Mouse (Mus musculus) forebrain, embryonic 14.5 days (tissue): Measurements from ENCODE around the gene Tfr2. TPM values are rescaled to one million over a fixed set of nuclear protein-coding genes. Genes with fewer than 3 reads are reported as not detected.
A peak's percentile ranks its signal among the peaks of the same experiment; 100 is the strongest.

ENCODE experiments used
- ATAC-seq: fragments of 200-750 bp; cut with Nextera tagmentation; 2 replicates; pipeline ENCODE4 v1.8.0; 2017; ENCODE audit warnings: mild to moderate bottlenecking, moderate library complexity
- DNase-seq: peaks from one replicate; pipeline ENCODE4 v3.0.0-alpha.2; 2015; ENCODE audit warnings: low spot score
- H3K27ac ChIP-seq: fragments of 300-500 bp; sonication (generic); 2 replicates; pipeline ENCODE4 v1.5.1; 2014; ENCODE audit warnings: low read depth, mild to moderate bottlenecking, control low read depth, low read length, moderate library complexity
- H3K27me3 ChIP-seq: fragments of 300-500 bp; sonication (generic); replicated peaks from 2 replicates; pipeline ENCODE4 v1.6.1; 2014; ENCODE audit warnings: low read length, control low read depth, mixed read lengths; ENCODE audit not compliant: control insufficient read depth, insufficient read depth
- H3K36me3 ChIP-seq: fragments of 300-500 bp; sonication (generic); 2 replicates; pipeline ENCODE4 v1.6.1; 2014; ENCODE audit warnings: low read length, control low read depth; ENCODE audit not compliant: control insufficient read depth, insufficient read depth
- H3K4me1 ChIP-seq: fragments of 300-500 bp; sonication (generic); 2 replicates; pipeline ENCODE4 v1.6.1; 2014; ENCODE audit warnings: antibody characterized with exemption, low read length, control low read depth; ENCODE audit not compliant: control insufficient read depth, insufficient read depth
- H3K4me2 ChIP-seq: fragments of 300-500 bp; sonication (generic); 2 replicates; pipeline ENCODE4 v1.6.1; 2014; ENCODE audit warnings: mild to moderate bottlenecking, control low read depth, low read length
- H3K4me3 ChIP-seq: fragments of 300-500 bp; sonication (generic); 2 replicates; pipeline ENCODE4 v1.5.1; 2014; ENCODE audit warnings: low read depth, low read length, control low read depth
- H3K9ac ChIP-seq: fragments of 300-500 bp; sonication (generic); 2 replicates; pipeline ENCODE4 v1.6.1; 2014; ENCODE audit warnings: mild to moderate bottlenecking, low read length, control low read depth, moderate library complexity
- H3K9me3 ChIP-seq: fragments of 300-500 bp; sonication (generic); replicated peaks from 2 replicates; pipeline ENCODE4 v1.6.1; 2016; ENCODE audit warnings: low read length, control low read depth, mixed read lengths; ENCODE audit not compliant: control insufficient read depth
- WGBS: fragments of 180-500 bp; shearing (Covaris S2); extraction: QIAGEN DNeasy Blood & Tissue Kit; methylation state at CpG from one replicate; pipeline ENCODE4 v1.1.7; 2014; 5-methylcytosine and 5-hydroxymethylcytosine counted together
- polyA plus RNA-seq: library from polyadenylated mRNA; unstranded; fragments of >200 nt; fragmentation: Nextera tagmentation; extraction: Ambion mirVana; gene quantifications from 2 replicates; pipeline ENCODE4 v1.2.1, GENCODE M21; 2014

The Tfr2 gene
- polyA plus RNA-seq, 1 experiment from 2014 or later: 1.8 TPM

DNA sequence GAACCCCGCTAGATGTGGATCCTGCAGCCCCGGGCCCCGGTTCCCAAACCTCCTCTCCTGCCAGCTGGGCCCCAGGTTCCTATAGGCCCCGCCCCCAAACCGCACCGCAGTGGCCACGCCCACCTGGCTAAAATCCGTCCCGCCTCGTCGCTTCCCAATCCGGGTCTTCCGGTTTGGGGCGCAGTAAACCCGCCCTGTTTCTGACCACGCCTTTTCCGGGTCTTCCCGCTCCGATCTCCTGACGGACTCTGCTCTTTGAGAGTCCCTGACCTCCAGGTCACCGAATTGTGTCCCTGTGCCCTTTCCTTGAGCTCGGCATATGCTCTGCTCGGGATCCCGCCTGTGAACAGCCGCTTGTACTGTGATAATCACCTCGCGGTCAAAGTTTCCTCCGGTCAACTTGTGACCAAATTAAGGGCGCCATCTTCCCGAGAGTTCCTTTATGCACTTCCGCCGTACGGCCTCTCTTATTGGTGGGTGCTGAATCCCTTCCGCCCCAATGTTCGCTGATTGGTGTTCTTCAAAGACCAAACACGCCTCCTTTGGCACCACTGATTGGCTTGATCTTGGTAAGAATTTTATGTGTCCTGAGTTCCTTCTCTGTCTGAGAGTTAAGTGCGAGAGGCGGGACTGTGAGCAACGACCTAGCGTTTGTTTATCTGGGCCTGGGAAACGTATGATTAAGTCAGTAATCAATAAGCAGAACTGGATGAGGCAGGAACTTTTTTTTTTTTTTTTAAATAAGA is 31.2 kb downstream of the Tfr2 start, which contains the start of gene Mospd3:
Mospd3 (minus strand) TSS at position 440 of the 746 bp plus-strand sequence.
- peak; percentile 97 for ATAC-seq

GRCm38 (mm10) chr5:137601365-137601729 is 31.7 kb downstream of the Tfr2 start:
- peaks cover 18% of the 10 kb centered on the region for H3K4me1 ChIP-seq
- H3K27me3 ChIP-seq: no peaks in the 10 kb centered on the region
- H3K36me3 ChIP-seq: no peaks in the 10 kb centered on the region
- no peaks in the 10 kb centered on the region for H3K9me3 ChIP-seq
- peak overlapping the region; percentile 86; the same call in 1 of the 2 replicates for H3K9ac ChIP-seq
- peak overlapping the region; percentile 95 for H3K4me2 ChIP-seq
- peak overlapping the region; percentile 74 for H3K4me3 ChIP-seq
- no peak for ATAC-seq
- H3K27ac ChIP-seq: no peak overlapping the region
- no peak for DNase-seq
- under 1% methylated on average over 22 of the region's 22 CpGs for WGBS

More for the DNA sequence above, 31.2 kb downstream of the Tfr2 start, which contains the start of gene Mospd3:
- H3K4me3 ChIP-seq: peak within 1 kb of the TSS; percentile 74
- no peaks in the 10 kb centered on the region for H3K36me3 ChIP-seq
- peak within 1 kb of the TSS; percentile 78 for H3K27ac ChIP-seq
- H3K4me1 ChIP-seq: peaks cover 18% of the 10 kb centered on the region
- WGBS: under 1% methylated on average over 41 of the region's 41 CpGs
- no peaks in the 10 kb centered on the region for H3K27me3 ChIP-seq
- H3K9ac ChIP-seq: peak within 1 kb of the TSS; percentile 86
- H3K9me3 ChIP-seq: no peaks in the 10 kb centered on the region
- DNase-seq: peak; percentile 99
- peak within 1 kb of the TSS; percentile 95 for H3K4me2 ChIP-seq

DNA sequence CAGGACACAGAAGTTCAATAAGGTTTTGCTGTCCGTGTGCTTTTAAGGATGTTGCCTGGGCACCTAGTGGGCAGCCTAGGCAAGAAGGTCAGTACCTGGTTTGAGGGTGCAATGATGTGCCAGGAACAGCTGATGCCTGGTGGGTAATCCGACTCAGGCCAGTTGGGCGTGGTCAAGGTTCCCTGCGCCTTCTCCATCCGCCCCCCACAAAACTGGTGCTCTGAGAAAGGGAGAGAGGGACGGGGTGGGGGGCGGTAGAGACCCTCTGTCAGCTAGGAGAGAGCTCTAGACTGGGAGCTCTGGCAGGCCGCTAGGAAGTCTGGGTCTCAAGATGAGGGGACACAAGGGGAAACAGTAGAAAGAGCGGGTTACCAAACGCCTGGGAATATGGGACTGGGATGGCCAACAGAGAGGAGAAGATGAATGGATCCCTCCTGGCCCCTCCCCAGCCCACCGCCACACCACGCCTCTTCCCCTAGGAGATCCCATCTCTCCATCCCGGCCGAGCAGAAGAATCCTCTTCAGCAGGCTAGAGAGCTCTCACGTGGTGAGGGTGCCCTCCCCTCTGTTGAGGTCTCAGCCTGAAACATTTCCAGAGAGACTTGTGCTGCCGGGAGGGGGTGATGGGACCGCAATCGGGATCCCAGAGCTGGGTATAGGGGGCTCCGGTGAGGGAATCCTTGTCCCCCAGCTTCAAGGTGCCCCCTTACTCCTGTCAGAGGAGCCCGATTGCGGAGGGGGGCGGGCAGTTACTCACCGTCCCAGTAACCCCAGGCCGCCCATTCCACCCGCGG is 38.4 kb downstream of the Tfr2 start:
- H3K4me3 ChIP-seq: no peak overlapping the region
- no peak for DNase-seq
- WGBS: 12% methylated on average over 25 of the region's 26 CpGs

GRCm38 (mm10) chr5:137608654-137609190 is 39.1 kb downstream of the Tfr2 start:
- 18% methylated on average over 23 of the region's 23 CpGs for WGBS
- Histone ChIP-seq H3K27ac (no peak overlapping the region), H3K27me3 (0 out of 2 replicates have a peak, but pooled peaks cover 3% of the 10 kb centered on the region), H3K4me2 (0 out of 2 replicates have a peak overlapping the region, but pooled peaks have one; percentile 4), H3K4me1 (no peaks in the 10 kb centered on the region), H3K4me3 (no peak overlapping the region), H3K9me3 (no peaks in the 10 kb centered on the region), H3K9ac (no peak overlapping the region; the same call in 1 of the 2 replicates), H3K36me3 (no peaks in the 10 kb centered on the region)
- no peak for DNase-seq
- ATAC-seq: no peak

More for the DNA sequence above, 38.4 kb downstream of the Tfr2 start:
- H3K4me1 ChIP-seq: no peaks in the 10 kb centered on the region; the same call in 1 of the 2 replicates
- H3K27me3 ChIP-seq: 0 out of 2 replicates have a peak, but pooled peaks cover 3% of the 10 kb centered on the region
- H3K27ac ChIP-seq: no peak overlapping the region
- no peaks in the 10 kb centered on the region for H3K36me3 ChIP-seq
- ATAC-seq: 0 out of 2 replicates have a peak, but pooled peaks have one; percentile 29
- H3K4me2 ChIP-seq: 0 out of 2 replicates have a peak overlapping the region, but pooled peaks have one; percentile 4
- H3K9me3 ChIP-seq: no peaks in the 10 kb centered on the region
- peak overlapping the region; percentile 4; the same call in 1 of the 2 replicates for H3K9ac ChIP-seq

- Histone ChIP-seq H3K4me3 (no peak overlapping the region), H3K9ac (no peak overlapping the region), H3K4me2 (no peak overlapping the region), H3K36me3 (no peaks in the 10 kb centered on the region), H3K9me3 (no peaks in the 10 kb centered on the region), H3K27me3 (0 out of 2 replicates have a peak, but pooled peaks cover 3% of the 10 kb centered on the region), H3K4me1 (no peaks in the 10 kb centered on the region), H3K27ac (no peak overlapping the region)
- WGBS: 56% methylated on average over 3 of the region's 3 CpGs
- ATAC-seq: no peak
- DNase-seq: no peak
Observed at GRCm38 (mm10) chr5:137609292-137609691, 39.7 kb downstream of the Tfr2 start.

DNA sequence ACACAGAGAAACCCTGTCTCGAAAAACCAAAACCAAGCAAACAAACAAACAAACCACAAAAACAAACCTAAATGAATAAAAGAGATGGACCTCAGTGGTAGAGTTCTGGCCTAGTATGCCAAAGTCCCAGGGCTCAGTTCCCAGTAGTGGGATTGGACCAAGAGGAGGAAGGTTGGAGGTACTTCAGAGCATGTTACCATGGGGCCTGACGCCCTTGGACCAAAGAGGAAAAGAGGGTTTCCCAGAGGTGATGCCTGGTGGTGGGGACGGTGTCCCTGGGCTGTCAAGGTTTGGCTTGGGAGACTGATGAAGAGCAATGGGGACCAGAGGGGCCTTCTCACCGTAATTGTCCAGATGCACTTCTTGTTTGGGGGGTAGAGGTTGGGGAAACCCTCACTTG is 40.4 kb downstream of the Tfr2 start:
- 0 out of 2 replicates have a peak, but pooled peaks cover 3% of the 10 kb centered on the region for H3K27me3 ChIP-seq
- DNase-seq: no peak
- no peaks in the 10 kb centered on the region for H3K36me3 ChIP-seq
- H3K4me2 ChIP-seq: no peak overlapping the region; the same call in 1 of the 2 replicates
- no peaks in the 10 kb centered on the region for H3K4me1 ChIP-seq
- ATAC-seq: no peak
- H3K4me3 ChIP-seq: no peak overlapping the region
- no peak overlapping the region for H3K27ac ChIP-seq
- 77% methylated on average over 4 of the region's 4 CpGs for WGBS
- H3K9me3 ChIP-seq: no peaks in the 10 kb centered on the region
- no peak overlapping the region for H3K9ac ChIP-seq

- Histone ChIP-seq H3K4me2 (no peak overlapping the region; the same call in 1 of the 2 replicates), H3K27me3 (0 out of 2 replicates have a peak, but pooled peaks cover 3% of the 10 kb centered on the region), H3K4me1 (no peaks in the 10 kb centered on the region), H3K9ac (no peak overlapping the region), H3K27ac (no peak overlapping the region; the same call in 1 of the 2 replicates), H3K4me3 (no peak overlapping the region), H3K36me3 (no peaks in the 10 kb centered on the region), H3K9me3 (no peaks in the 10 kb centered on the region)
- DNase-seq: no peak
- 13% methylated on average over 12 of the region's 12 CpGs for WGBS
- no peak for ATAC-seq
Observed at GRCm38 (mm10) chr5:137610548-137611244, 41.1 kb downstream of the Tfr2 start.

DNA sequence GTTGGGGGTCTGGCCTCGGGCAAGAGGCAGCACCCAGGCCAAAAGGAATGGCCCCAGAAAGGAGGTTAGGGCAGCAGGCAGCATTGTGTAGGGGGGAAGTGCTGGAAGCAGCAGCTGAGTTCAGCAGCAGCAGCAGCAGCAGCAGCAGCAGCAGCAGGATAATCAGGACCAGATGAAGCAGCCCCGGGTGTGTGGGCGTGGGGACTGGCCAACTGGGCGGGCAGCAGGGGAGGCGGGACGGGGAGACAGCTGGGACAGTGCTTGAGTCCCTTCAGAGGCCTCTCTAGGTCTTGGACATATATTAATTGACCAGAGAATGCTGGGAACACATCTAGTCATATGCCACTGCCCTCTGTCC is 41.6 kb downstream of the Tfr2 start:
- Histone ChIP-seq H3K4me2 (no peak overlapping the region), H3K9ac (no peak overlapping the region), H3K27me3 (0 out of 2 replicates have a peak, but pooled peaks cover 3% of the 10 kb centered on the region)

More for the DNA sequence above, 41.6 kb downstream of the Tfr2 start:
- Histone ChIP-seq H3K4me3 (no peak overlapping the region), H3K36me3 (no peaks in the 10 kb centered on the region), H3K9me3 (no peaks in the 10 kb centered on the region), H3K27ac (no peak overlapping the region; the same call in 1 of the 2 replicates), H3K4me1 (no peaks in the 10 kb centered on the region)
- DNase-seq: no peak
- ATAC-seq: no peak
- WGBS: 51% methylated on average over 6 of the region's 6 CpGs
